Mouse (Mus musculus) embryonic facial prominence, embryonic 15.5 days (tissue): Measurements from ENCODE around the gene Lrig3. TPM values are rescaled to one million over a fixed set of nuclear protein-coding genes. Genes with fewer than 3 reads are reported as not detected.

Experiments used
- ATAC-seq: fragments of 200-750 bp; cut with Nextera tagmentation; 2 replicates; pipeline ENCODE4 v1.8.0; 2017; ENCODE audit warnings: low read depth, moderate TSS enrichment; ENCODE audit not compliant: insufficient number of reproducible peaks, low FRiP score, low TSS enrichment
- H3K27ac ChIP-seq: fragments of 300-500 bp; sonication (generic); replicated peaks from 2 replicates; pipeline ENCODE4 v1.5.1; 2015; ENCODE audit warnings: mild to moderate bottlenecking, inconsistent platforms
- H3K27me3 ChIP-seq: fragments of 300-500 bp; sonication (generic); 2 replicates; pipeline ENCODE4 v1.6.1; 2015; ENCODE audit warnings: inconsistent platforms
- H3K36me3 ChIP-seq: fragments of 300-500 bp; sonication (generic); 2 replicates; pipeline ENCODE4 v1.6.1; 2015; ENCODE audit warnings: mild to moderate bottlenecking, inconsistent platforms
- H3K4me1 ChIP-seq: fragments of 300-500 bp; sonication (generic); 2 replicates; pipeline ENCODE4 v1.6.1; 2015; ENCODE audit warnings: inconsistent platforms
- H3K4me2 ChIP-seq: fragments of 300-500 bp; sonication (generic); replicated peaks from 2 replicates; pipeline ENCODE4 v1.6.1; 2015; ENCODE audit warnings: mild to moderate bottlenecking, inconsistent platforms
- H3K4me3 ChIP-seq: fragments of 300-500 bp; sonication (generic); replicated peaks from 2 replicates; pipeline ENCODE4 v1.5.1; 2015; ENCODE audit warnings: mild to moderate bottlenecking, inconsistent platforms
- H3K9ac ChIP-seq: fragments of 300-500 bp; sonication (generic); 2 replicates; pipeline ENCODE4 v1.6.1; 2015; ENCODE audit warnings: inconsistent platforms
- H3K9me3 ChIP-seq: fragments of 300-500 bp; sonication (generic); replicated peaks from 2 replicates; pipeline ENCODE4 v1.6.1; 2016; ENCODE audit warnings: inconsistent platforms
- WGBS: fragments of 180-500 bp; shearing (Covaris S2); methylation state at CpG from one replicate; pipeline ENCODE4 v1.1.7; 2015; 5-methylcytosine and 5-hydroxymethylcytosine counted together
- polyA plus RNA-seq: library from polyadenylated mRNA; unstranded; fragments of >200 nt; fragmentation: Nextera tagmentation; extraction: Ambion mirVana; gene quantifications from 2 replicates; pipeline ENCODE4 v1.2.1, GENCODE M21; 2015

Lrig3 gene
- 30.5 and 32.5 TPM in 2 replicates for polyA plus RNA-seq

- Histone ChIP-seq H3K27ac (peak within 1 kb of the TSS; percentile 96), H3K27me3 (no peaks in the 10 kb centered on the region), H3K36me3 (no peaks in the 10 kb centered on the region), H3K9me3 (no peaks in the 10 kb centered on the region), H3K4me2 (peak within 1 kb of the TSS; percentile 67), H3K4me1 (peaks cover 16% of the 10 kb centered on the region), H3K4me3 (peak within 1 kb of the TSS; percentile 98), H3K9ac (peak within 1 kb of the TSS; percentile 99)
- ATAC-seq = peak; percentile 88
- under 1% methylated on average over 62 of the region's 62 CpGs for WGBS
These were observed at the start of gene Lrig3 for GRCm38 (mm10) chr10:125965968-125966480. Gene Lrig3, plus strand, starts transcription at chr10:125966168.

GRCm38 (mm10) chr10:125916781-125917180, 49.2 kb upstream of the Lrig3 start:
- peaks cover 5% of the 10 kb centered on the region for H3K4me1 ChIP-seq
- no peak overlapping the region for H3K4me2 ChIP-seq
- no peak overlapping the region for H3K27ac ChIP-seq
- H3K9ac ChIP-seq = no peak overlapping the region
- no peaks in the 10 kb centered on the region for H3K9me3 ChIP-seq
- H3K4me3 ChIP-seq = no peak overlapping the region
- no peaks in the 10 kb centered on the region for H3K36me3 ChIP-seq
- 31% methylated on average over 6 of the region's 6 CpGs for WGBS
- no peak for ATAC-seq
- no peaks in the 10 kb centered on the region for H3K27me3 ChIP-seq

DNA sequence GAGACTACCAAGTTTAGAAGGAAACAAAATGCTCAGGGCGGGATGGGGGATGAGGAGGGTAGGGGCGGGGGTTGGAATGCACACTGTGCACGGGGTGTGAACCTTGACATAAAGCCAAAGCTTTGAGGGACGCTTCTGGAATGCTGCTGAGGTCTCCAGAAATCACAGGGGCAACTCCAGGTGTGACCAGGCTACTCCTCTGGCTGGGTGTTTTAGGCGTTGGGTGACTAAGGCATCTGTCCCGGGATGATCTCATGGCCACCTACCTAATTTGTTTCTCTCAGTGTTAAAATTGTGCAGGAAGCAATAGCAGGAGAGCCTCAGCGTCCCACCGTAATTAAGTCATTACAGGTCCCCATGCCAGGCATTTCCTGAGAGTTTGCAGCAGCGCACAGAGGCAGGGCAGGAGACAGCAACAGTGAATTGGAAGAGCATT, 48.5 kb upstream of the Lrig3 start:
- Histone ChIP-seq H3K4me1 (peaks cover 5% of the 10 kb centered on the region), H3K27me3 (no peaks in the 10 kb centered on the region), H3K4me3 (peak overlapping the region; percentile 16; the same call in 1 of the 2 replicates), H3K27ac (no peak overlapping the region), H3K36me3 (no peaks in the 10 kb centered on the region), H3K4me2 (peak overlapping the region; percentile 41), H3K9me3 (no peaks in the 10 kb centered on the region), H3K9ac (no peak overlapping the region)
- WGBS = 5% methylated on average over 9 of the region's 9 CpGs
- 0 out of 2 replicates have a peak, but pooled peaks have one; percentile 47 for ATAC-seq

DNA sequence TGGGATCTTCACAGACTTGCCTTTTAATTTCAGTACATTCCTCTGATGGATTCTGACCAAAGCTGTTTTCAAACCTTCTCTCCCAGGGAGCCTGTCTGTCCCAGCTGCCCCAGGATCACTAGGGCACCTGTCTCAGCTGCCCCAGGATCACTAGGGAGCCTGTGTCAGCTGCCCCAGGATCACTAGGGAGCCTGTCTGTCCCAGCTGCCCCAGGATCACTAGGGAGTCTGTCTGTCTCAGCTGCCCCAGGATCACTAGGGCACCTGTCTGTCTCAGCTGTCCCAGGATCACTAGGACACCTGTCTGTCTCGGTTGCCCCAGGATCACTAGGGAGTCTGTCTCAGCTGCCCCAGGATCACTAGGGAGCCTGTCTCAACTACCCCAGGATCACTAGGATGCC, 47.0 kb upstream of the Lrig3 start:
- Histone ChIP-seq H3K27ac (no peak overlapping the region), H3K27me3 (no peaks in the 10 kb centered on the region), H3K4me1 (peaks cover 5% of the 10 kb centered on the region), H3K36me3 (no peaks in the 10 kb centered on the region), H3K9ac (no peak overlapping the region), H3K9me3 (no peaks in the 10 kb centered on the region), H3K4me2 (no peak overlapping the region), H3K4me3 (no peak overlapping the region)
- no peak for ATAC-seq
- 80% methylated on average over 1 of the region's 1 CpGs for WGBS

DNA sequence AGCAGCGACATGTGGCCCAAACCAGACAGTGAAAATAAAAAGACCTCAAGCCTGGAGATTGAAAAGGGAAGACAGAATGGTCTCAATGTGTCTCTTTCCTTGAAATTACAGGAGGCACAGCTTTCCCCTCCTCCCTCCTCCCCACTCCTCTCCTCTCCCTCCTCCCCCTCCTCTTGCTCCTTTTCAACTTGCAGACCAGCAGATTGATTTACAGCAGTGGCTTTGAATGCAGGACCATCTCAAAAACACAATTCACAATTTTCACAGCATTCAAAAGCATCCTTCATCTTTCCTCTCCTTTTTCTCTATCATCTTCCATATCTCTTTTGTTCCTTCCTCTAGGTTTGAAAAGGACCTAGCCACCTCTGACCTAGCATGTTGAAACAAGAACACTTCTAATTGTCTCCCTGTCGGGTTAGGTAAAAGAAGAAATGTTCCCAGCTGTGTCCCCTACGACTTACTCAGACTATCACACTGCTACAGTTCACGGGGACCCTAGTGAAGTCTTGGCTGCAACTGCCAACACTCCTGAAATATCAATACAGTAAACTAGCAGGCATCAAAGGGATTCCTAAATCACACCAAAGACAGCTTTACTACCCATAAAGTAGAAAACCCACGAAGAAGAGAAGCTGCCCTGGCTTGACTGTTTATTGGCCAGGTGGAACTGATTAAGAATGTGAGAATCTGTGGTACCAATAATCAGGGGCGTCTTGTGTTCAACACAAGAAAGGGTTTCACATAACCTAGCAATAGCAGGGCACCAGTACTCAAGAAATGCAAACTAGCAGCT, 44.1 kb upstream of the Lrig3 start:
- no peak overlapping the region for H3K4me2 ChIP-seq
- no peaks in the 10 kb centered on the region for H3K36me3 ChIP-seq
- H3K27ac ChIP-seq = no peak overlapping the region
- no peaks in the 10 kb centered on the region for H3K27me3 ChIP-seq
- WGBS = 14% methylated on average over 6 of the region's 6 CpGs
- ATAC-seq = no peak
- H3K9me3 ChIP-seq = no peaks in the 10 kb centered on the region
- no peak overlapping the region for H3K4me3 ChIP-seq
- no peak overlapping the region for H3K9ac ChIP-seq
- H3K4me1 ChIP-seq = peaks cover 5% of the 10 kb centered on the region

GRCm38 (mm10) chr10:125929961-125930360, 36.0 kb upstream of the Lrig3 start:
- 81% methylated on average over 3 of the region's 3 CpGs for WGBS
- Histone ChIP-seq H3K9me3 (no peaks in the 10 kb centered on the region), H3K9ac (no peak overlapping the region), H3K36me3 (no peaks in the 10 kb centered on the region), H3K4me3 (no peak overlapping the region), H3K27ac (no peak overlapping the region), H3K4me1 (no peaks in the 10 kb centered on the region), H3K4me2 (no peak overlapping the region), H3K27me3 (no peaks in the 10 kb centered on the region)
- no peak for ATAC-seq

- no peaks in the 10 kb centered on the region for H3K27me3 ChIP-seq
- H3K4me1 ChIP-seq = peaks cover 9% of the 10 kb centered on the region
- ATAC-seq = no peak
- H3K27ac ChIP-seq = no peak overlapping the region
- H3K9ac ChIP-seq = no peak overlapping the region
- no peaks in the 10 kb centered on the region for H3K36me3 ChIP-seq
- no peak overlapping the region for H3K4me2 ChIP-seq
- H3K4me3 ChIP-seq = no peak overlapping the region
- 84% methylated on average over 6 of the region's 6 CpGs for WGBS
- H3K9me3 ChIP-seq = no peaks in the 10 kb centered on the region
These were observed 32.6 kb upstream of the Lrig3 start for GRCm38 (mm10) chr10:125933388-125933787.

GRCm38 (mm10) chr10:125934095-125934494, 31.9 kb upstream of the Lrig3 start:
- no peak for ATAC-seq
- Histone ChIP-seq H3K27me3 (no peaks in the 10 kb centered on the region), H3K9ac (no peak overlapping the region), H3K27ac (no peak overlapping the region), H3K4me2 (no peak overlapping the region), H3K36me3 (no peaks in the 10 kb centered on the region), H3K4me3 (no peak overlapping the region), H3K4me1 (peaks cover 9% of the 10 kb centered on the region), H3K9me3 (no peaks in the 10 kb centered on the region)
- 49% methylated on average over 3 of the region's 3 CpGs for WGBS

DNA sequence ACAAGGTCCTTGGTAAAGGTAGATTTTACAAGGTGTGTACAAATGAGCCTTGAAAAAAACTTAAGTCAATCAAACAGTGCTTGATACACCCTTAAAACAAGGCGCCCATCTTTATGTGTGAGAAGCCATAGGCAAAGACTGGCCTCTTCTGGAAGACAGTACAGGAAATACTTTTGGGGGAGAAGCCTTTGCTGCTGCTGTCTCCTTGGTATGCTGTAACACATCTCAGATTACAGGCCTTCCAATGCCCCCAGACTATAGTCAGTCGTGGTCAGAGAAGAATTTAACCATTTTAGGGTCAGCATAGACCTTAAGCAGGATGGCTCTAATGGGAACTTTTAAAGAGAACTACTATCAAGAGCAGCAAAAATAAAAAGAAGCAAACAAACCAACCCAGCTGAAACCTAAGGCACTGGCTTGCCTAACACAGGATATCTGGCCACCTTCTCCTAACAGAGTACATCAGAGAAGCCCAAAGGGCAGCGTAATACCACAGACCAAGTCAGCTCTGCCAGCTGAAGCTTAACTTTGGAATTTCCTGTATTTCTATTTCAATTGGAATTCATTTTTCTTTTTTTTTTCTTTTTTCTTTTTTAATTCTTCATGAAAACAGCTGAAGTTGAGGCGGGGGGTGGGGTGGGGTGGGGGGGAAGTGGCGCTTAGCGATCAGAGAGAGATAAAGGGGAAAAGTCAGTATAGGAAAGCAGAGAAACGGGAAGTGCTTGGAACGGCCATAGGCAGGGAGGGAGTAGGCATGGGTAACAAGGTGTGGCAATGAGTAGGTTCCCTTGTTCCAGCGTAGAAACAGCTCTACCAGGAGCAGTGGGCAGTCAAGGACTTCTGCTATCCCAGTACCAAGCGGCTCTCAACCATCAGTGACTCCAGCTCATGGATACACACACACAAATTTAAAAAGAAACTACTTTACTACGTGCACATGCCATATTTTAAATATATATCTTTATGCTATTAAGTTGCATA, 28.2 kb upstream of the Lrig3 start:
- H3K9ac ChIP-seq = no peak overlapping the region
- 0 out of 2 replicates have a peak overlapping the region, but pooled peaks have one; percentile 39 for H3K27ac ChIP-seq

GRCm38 (mm10) chr10:125938528-125939402, 27.2 kb upstream of the Lrig3 start:
- H3K4me1 ChIP-seq = peaks cover 12% of the 10 kb centered on the region
- H3K4me2 ChIP-seq = no peak overlapping the region
- H3K9ac ChIP-seq = no peak overlapping the region
- H3K27me3 ChIP-seq = no peaks in the 10 kb centered on the region
- WGBS = 64% methylated on average over 12 of the region's 12 CpGs
- H3K27ac ChIP-seq = no peak overlapping the region
- no peak overlapping the region for H3K4me3 ChIP-seq
- no peaks in the 10 kb centered on the region for H3K36me3 ChIP-seq
- no peaks in the 10 kb centered on the region for H3K9me3 ChIP-seq
- ATAC-seq = no peak

More for the DNA sequence above, 28.2 kb upstream of the Lrig3 start:
- WGBS = 51% methylated on average over 11 of the region's 11 CpGs
- Histone ChIP-seq H3K4me1 (peaks cover 12% of the 10 kb centered on the region), H3K4me2 (no peak overlapping the region), H3K36me3 (no peaks in the 10 kb centered on the region), H3K4me3 (no peak overlapping the region), H3K9me3 (no peaks in the 10 kb centered on the region), H3K27me3 (no peaks in the 10 kb centered on the region)
- ATAC-seq = no peak
